Mouse (Mus musculus) embryonic facial prominence, embryonic 10.5 days (tissue): ENCODE measurements around the gene Ren1. TPM values are rescaled to one million over a fixed set of nuclear protein-coding genes. Genes with fewer than 3 reads are reported as not detected.
"Not testable (repeated sequence)": the region's sequence is repeated elsewhere in the genome, so short reads cannot be mapped to it uniquely, and the experiment has no call there.

Experiments
- DNase-seq: peaks from one replicate; pipeline ENCODE4 v3.0.0-alpha.2; 2017; ENCODE audit warnings: low spot score
- H3K27ac ChIP-seq: fragments of 300-500 bp; sonication (generic); replicated peaks from 2 replicates; pipeline ENCODE4 v1.5.1; 2016; ENCODE audit warnings: mild to moderate bottlenecking
- H3K27me3 ChIP-seq: fragments of 300-500 bp; sonication (generic); replicated peaks from 2 replicates; pipeline ENCODE4 v1.6.1; 2016; ENCODE audit warnings: low read depth, mild to moderate bottlenecking; ENCODE audit not compliant: poor library complexity, severe bottlenecking
- H3K36me3 ChIP-seq: fragments of 300-500 bp; sonication (generic); replicated peaks from 2 replicates; pipeline ENCODE4 v1.6.1; 2016; ENCODE audit warnings: mild to moderate bottlenecking, moderate library complexity
- H3K4me1 ChIP-seq: fragments of 300-500 bp; sonication (generic); 2 replicates; pipeline ENCODE4 v1.6.1; 2016
- H3K4me3 ChIP-seq: fragments of 300-500 bp; sonication (generic); 2 replicates; pipeline ENCODE4 v1.5.1; 2016; ENCODE audit warnings: mild to moderate bottlenecking, moderate library complexity
- H3K9me3 ChIP-seq: fragments of 300-500 bp; sonication (generic); 2 replicates; pipeline ENCODE4 v1.6.1; 2016; ENCODE audit warnings: mild to moderate bottlenecking
- WGBS: fragments of 180-500 bp; shearing (Covaris S2); methylation state at CpG from one replicate; pipeline ENCODE4 v1.1.7; 2016; 5-methylcytosine and 5-hydroxymethylcytosine counted together
- polyA plus RNA-seq: library from polyadenylated mRNA; unstranded; fragments of >200 nt; fragmentation: Nextera tagmentation; extraction: Ambion mirVana; gene quantifications from 2 replicates; pipeline ENCODE4 v1.2.1, GENCODE M21; 2016

Gene Ren1
- polyA plus RNA-seq, 1 experiment from 2014 or later: not detected

- H3K4me1 ChIP-seq: peaks cover 21% of the 10 kb centered on the region
- no peak overlapping the region for H3K4me3 ChIP-seq
- H3K9me3 ChIP-seq: no peaks in the 10 kb centered on the region
- 86% methylated on average over 8 of the region's 8 CpGs for WGBS
- no peaks in the 10 kb centered on the region for H3K36me3 ChIP-seq
- H3K27me3 ChIP-seq: peaks cover 53% of the 10 kb centered on the region
- no peak overlapping the region for H3K27ac ChIP-seq
- DNase-seq: no peak
Observed at GRCm38 (mm10) chr1:133325951-133326350, 24.4 kb upstream of the Ren1 start.

GRCm38 (mm10) chr1:133327094-133327493 is 23.2 kb upstream of the Ren1 start:
- Histone ChIP-seq H3K4me3 (no peak overlapping the region), H3K4me1 (peaks cover 21% of the 10 kb centered on the region), H3K9me3 (no peaks in the 10 kb centered on the region), H3K36me3 (no peaks in the 10 kb centered on the region), H3K27me3 (peaks cover 65% of the 10 kb centered on the region), H3K27ac (no peak overlapping the region)
- 49% methylated on average over 5 of the region's 5 CpGs for WGBS
- DNase-seq: no peak

GRCm38 (mm10) chr1:133328299-133328795 is 22.0 kb upstream of the Ren1 start:
- no peak overlapping the region for H3K27ac ChIP-seq
- no peak for DNase-seq
- 59% methylated on average over 6 of the region's 6 CpGs for WGBS

GRCm38 (mm10) chr1:133328896-133329637 is 21.2 kb upstream of the Ren1 start:
- WGBS: 7% methylated on average over 34 of the region's 34 CpGs
- Histone ChIP-seq H3K27me3 (peaks cover 77% of the 10 kb centered on the region), H3K27ac (no peak overlapping the region; the same call in 1 of the 2 replicates)

More at GRCm38 (mm10) chr1:133328299-133328795, 22.0 kb upstream of the Ren1 start:
- Histone ChIP-seq H3K9me3 (no peaks in the 10 kb centered on the region), H3K4me3 (no peak overlapping the region), H3K27me3 (peaks cover 77% of the 10 kb centered on the region), H3K36me3 (no peaks in the 10 kb centered on the region), H3K4me1 (peaks cover 15% of the 10 kb centered on the region)

GRCm38 (mm10) chr1:133329638-133329964 is 20.7 kb upstream of the Ren1 start:
- Histone ChIP-seq H3K27ac (no peak overlapping the region; the same call in 1 of the 2 replicates), H3K27me3 (peaks cover 77% of the 10 kb centered on the region), H3K4me1 (peaks cover 9% of the 10 kb centered on the region), H3K9me3 (no peaks in the 10 kb centered on the region), H3K36me3 (no peaks in the 10 kb centered on the region), H3K4me3 (peak overlapping the region; percentile 47)
- no peak for DNase-seq
- WGBS: 28% methylated on average over 7 of the region's 7 CpGs

More at GRCm38 (mm10) chr1:133328896-133329637, 21.2 kb upstream of the Ren1 start:
- Histone ChIP-seq H3K4me1 (peaks cover 9% of the 10 kb centered on the region), H3K36me3 (no peaks in the 10 kb centered on the region), H3K4me3 (peak overlapping the region; percentile 47), H3K9me3 (no peaks in the 10 kb centered on the region)
- DNase-seq: peak; percentile 52

- Histone ChIP-seq H3K9me3 (no peaks in the 10 kb centered on the region), H3K27ac (no peak overlapping the region), H3K36me3 (no peaks in the 10 kb centered on the region), H3K27me3 (peaks cover 74% of the 10 kb centered on the region), H3K4me1 (peaks cover 9% of the 10 kb centered on the region), H3K4me3 (no peak overlapping the region)
- WGBS: 76% methylated on average over 3 of the region's 3 CpGs
- no peak for DNase-seq
Observed at GRCm38 (mm10) chr1:133331142-133331541, 19.2 kb upstream of the Ren1 start.

- DNase-seq: no peak
- WGBS: 91% methylated on average over 11 of the region's 11 CpGs
- H3K27ac ChIP-seq: no peak overlapping the region
- H3K36me3 ChIP-seq: no peaks in the 10 kb centered on the region
- H3K9me3 ChIP-seq: no peaks in the 10 kb centered on the region
- peaks cover 9% of the 10 kb centered on the region for H3K4me1 ChIP-seq
- H3K27me3 ChIP-seq: peaks cover 57% of the 10 kb centered on the region
- no peak overlapping the region for H3K4me3 ChIP-seq
Observed at GRCm38 (mm10) chr1:133332656-133333430, 17.5 kb upstream of the Ren1 start.

GRCm38 (mm10) chr1:133333937-133334336 is 16.4 kb upstream of the Ren1 start:
- H3K4me3 ChIP-seq: no peak overlapping the region
- WGBS: 89% methylated on average over 6 of the region's 6 CpGs
- H3K4me1 ChIP-seq: peaks cover 9% of the 10 kb centered on the region
- H3K27ac ChIP-seq: no peak overlapping the region
- DNase-seq: no peak
- no peaks in the 10 kb centered on the region for H3K9me3 ChIP-seq
- no peaks in the 10 kb centered on the region for H3K36me3 ChIP-seq
- peaks cover 46% of the 10 kb centered on the region for H3K27me3 ChIP-seq

- DNase-seq, H3K9me3 ChIP-seq, H3K4me3 ChIP-seq, H3K36me3 ChIP-seq, H3K27me3 ChIP-seq, H3K4me1 ChIP-seq, H3K27ac ChIP-seq: not testable (repeated sequence)
- WGBS: 70% methylated on average over 1 of the region's 1 CpGs
Observed at GRCm38 (mm10) chr1:133340403-133340802, 9.9 kb upstream of the Ren1 start.

- 89% methylated on average over 2 of the region's 2 CpGs for WGBS
- Histone ChIP-seq H3K9me3 (no peaks in the 10 kb centered on the region), H3K36me3 (no peaks in the 10 kb centered on the region), H3K4me3 (no peak overlapping the region), H3K4me1 (peaks cover 3% of the 10 kb centered on the region; the same call in 1 of the 2 replicates), H3K27me3 (no peaks in the 10 kb centered on the region), H3K27ac (no peak overlapping the region)
- no peak for DNase-seq
Observed at GRCm38 (mm10) chr1:133344357-133344756, 6.0 kb upstream of the Ren1 start.

- H3K27ac ChIP-seq: no peak overlapping the region
- H3K36me3 ChIP-seq: no peaks in the 10 kb centered on the region
- H3K9me3 ChIP-seq: no peaks in the 10 kb centered on the region
- H3K4me1 ChIP-seq: peaks cover 8% of the 10 kb centered on the region; the same call in 1 of the 2 replicates
- no peaks in the 10 kb centered on the region for H3K27me3 ChIP-seq
- WGBS: 83% methylated on average over 9 of the region's 9 CpGs
- H3K4me3 ChIP-seq: no peak overlapping the region
- DNase-seq: no peak
Observed at GRCm38 (mm10) chr1:133346531-133346930, 3.8 kb upstream of the Ren1 start.

GRCm38 (mm10) chr1:133347226-133347625 is 3.1 kb upstream of the Ren1 start:
- Histone ChIP-seq H3K27me3 (0 out of 2 replicates have a peak, but pooled peaks cover 2% of the 10 kb centered on the region), H3K36me3 (no peaks in the 10 kb centered on the region), H3K4me3 (no peak overlapping the region), H3K27ac (no peak overlapping the region), H3K9me3 (no peaks in the 10 kb centered on the region), H3K4me1 (peaks cover 14% of the 10 kb centered on the region)
- DNase-seq: no peak
- 74% methylated on average over 3 of the region's 3 CpGs for whole genome bisulfite sequencing
